Mouse (Mus musculus): ENCODE measurements around the gene Gm27027. TPM values are rescaled to one million over a fixed set of nuclear protein-coding genes. Genes with fewer than 3 reads are reported as not detected.

Gm27027 gene
- not detected in 2 replicates for polyA plus RNA-seq (2012; rRNA removed)

GRCm38 (mm10) chr2:93996254-93996653 lies at the start of gene Gm27027:
Gm27027 (minus strand) TSS chr2:93996354.

GRCm38 (mm10) chr2:94010335-94011291 lies 14.5 kb upstream of the Gm27027 start, which contains the start of gene Alkbh3:
Alkbh3 (minus strand) TSS chr2:94010807.

DNA sequence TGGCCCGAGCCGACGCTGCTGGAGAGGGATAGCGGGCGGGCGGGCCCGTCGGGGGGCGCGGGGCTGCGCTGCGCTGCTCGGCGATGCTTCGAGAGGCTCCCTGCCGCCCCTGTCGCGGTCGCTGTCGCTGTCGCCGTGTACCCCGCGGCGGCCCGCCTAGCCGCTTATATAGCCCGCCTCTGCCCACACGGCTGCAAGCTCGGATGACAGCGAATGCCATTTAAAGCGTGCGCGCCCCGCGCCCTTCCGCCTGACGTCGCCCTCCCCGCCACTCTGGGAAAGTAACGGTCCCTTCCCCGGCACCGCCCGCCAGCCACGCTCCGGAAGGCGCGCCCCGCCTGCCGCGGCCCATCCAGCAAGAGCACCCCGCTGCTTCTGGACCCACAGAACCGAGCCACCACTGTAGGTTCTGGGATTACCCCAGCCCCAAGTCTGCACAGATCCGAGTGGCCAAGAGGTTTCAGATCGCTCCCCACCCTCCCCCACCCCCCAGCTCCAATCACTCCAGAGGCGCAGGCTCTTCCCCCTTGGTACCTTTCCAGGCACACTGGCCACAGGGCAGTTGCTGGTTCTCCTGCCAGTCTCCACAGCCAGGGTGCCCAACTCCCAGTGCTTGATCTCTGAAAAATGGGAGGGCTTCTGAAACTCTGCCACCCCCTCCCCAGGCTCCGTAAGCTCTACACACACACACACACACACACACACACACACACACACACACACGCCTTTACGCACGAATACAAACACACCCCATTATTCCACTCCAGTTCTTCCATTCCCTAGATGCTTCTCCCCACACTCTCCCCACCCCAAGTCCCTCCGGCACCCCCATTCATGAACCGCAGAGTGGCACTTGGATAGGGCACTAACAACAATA lies 39.0 kb downstream of the Gm27027 start, which contains the start of gene Gm13889:
Gm13889 (minus strand) TSS at position 294 of the 877 bp plus-strand sequence.

Other genes with a start within 250 kb of the Gm27027 start
- gene Ext2, start 173.8 kb downstream of the Gm27027 start, polyA plus RNA-seq (2012; rRNA removed), result 12.8 and 13.0 TPM in 2 replicates
- gene Accs, start 146.4 kb downstream of the Gm27027 start, polyA plus RNA-seq (2012; rRNA removed), result 1.7 and 5.2 TPM in 2 replicates
- 0.53 TPM in 1 of 2 replicates, not detected in the other for gene Accsl, start 127.2 kb downstream of the Gm27027 start, polyA plus RNA-seq (2012; rRNA removed)
- gene Gm13889, start 39.2 kb downstream of the Gm27027 start, polyA plus RNA-seq (2012; rRNA removed), result 78.2 and 182 TPM in 2 replicates
- gene Alkbh3, start 14.5 kb upstream of the Gm27027 start, polyA plus RNA-seq (2012; rRNA removed), result 16.3 and 21.3 TPM in 2 replicates
- 12.6 and 19.6 TPM in 2 replicates for gene Hsd17b12, start 161.6 kb upstream of the Gm27027 start, polyA plus RNA-seq (2012; rRNA removed)